Mouse (Mus musculus) cerebellum, adult (tissue): ENCODE results near the gene Coa5.

ENCODE experiments used
- ATAC-seq: cut with Nextera tagmentation; 2 replicates; pipeline ENCODE4 v1.9.2; 2017; ENCODE audit warnings: mild to moderate bottlenecking, moderate library complexity, mixed read lengths; ENCODE audit not compliant: insufficient number of reproducible peaks, low FRiP score, low TSS enrichment

Coa5 gene

DNA sequence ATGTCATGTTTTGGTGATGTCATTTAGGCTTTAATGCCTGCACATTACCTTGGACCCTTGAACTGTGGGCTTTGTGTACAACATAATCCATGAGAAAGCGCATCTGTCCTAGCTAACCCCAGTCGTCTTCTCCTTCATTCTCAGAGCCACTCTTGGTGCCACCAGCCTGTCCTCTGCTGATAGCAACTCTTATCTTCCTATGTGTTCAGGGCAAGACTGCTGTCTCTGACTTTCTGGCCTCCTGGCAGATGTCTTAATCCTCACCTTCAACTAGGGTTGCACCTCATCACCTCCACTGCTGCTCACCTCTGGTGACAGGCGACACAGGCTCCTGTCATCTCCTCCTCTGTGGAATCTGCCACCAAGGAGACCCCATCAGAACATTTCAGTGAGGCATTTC, 6.5 kb upstream of the Coa5 start:
- ATAC-seq: no peak

DNA sequence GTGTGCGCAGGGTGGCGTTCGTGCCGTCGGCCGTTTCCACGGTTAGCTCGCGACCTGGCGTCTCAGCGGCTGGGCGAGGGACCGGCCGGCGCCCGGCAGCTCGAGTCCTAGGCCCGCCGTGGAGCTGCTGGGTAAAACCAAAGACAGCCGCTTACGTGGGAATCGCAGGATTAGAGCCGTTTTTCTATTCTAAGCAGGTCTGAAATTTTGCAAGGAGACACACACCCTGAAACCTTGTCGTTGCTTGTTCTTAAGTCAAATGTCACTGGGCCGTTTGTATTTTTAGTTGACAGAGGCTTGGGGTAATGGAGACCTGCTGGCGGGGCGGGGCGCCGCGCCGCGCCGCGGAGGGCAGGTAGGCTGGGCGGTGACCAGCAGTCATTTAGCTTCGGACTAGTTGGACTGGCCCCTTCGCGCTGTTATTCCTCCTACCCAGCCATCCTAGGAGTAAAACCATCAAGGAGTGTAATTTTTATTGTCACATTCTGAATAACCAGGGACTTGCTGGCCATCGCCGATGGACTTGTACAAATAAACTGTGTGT, 466 bp upstream of the Coa5 start:
- no peak; the same call in 1 of the 2 replicates for ATAC-seq

DNA sequence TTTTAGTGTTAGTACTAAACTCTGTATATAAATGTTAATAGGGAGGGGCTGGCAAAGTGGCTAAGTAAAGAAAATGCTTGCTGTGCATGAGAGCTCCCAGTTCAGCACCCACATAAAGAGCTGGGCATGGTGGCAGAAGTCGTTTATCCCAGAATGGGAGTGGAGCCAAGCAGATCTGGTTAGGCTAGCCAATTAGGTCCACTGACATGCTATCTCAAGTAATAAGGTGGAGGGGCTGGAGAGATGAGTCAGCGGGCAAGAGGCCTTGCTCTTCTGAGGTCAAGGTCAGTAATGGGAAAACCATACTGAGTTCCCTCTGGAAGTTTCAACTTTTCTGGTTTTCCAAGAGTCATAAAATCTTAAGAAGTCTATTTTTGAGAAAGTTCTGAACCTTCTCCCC, 992 bp downstream of the Coa5 start:
- no peak for ATAC-seq

- no peak for ATAC-seq
Measured at GRCm38 (mm10) chr1:37427144-37427875, 2.6 kb downstream of the Coa5 start.

- ATAC-seq: no peak
Measured at GRCm38 (mm10) chr1:37419420-37419819, 10.5 kb downstream of the Coa5 start.

DNA sequence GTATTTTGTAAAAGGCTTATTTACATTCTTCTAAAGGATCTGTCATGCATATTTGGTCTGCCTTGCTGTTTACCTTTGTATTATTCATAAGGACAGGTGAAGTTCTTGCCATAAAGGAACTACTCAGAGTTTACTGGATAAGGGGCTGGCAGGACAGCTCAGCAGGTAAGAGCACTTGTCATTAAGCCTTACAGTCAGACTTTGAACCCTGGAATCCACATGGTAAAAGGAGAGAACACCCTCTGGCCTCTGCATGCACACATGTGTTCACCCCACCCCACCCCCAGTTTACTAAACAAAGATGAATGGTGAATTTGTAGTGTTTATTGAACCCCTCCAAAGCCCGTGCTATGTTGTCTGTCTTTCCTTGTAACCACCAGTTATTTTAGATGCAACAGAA, 14.5 kb downstream of the Coa5 start:
- no peak for ATAC-seq

GRCm38 (mm10) chr1:37409647-37410046, 20.3 kb downstream of the Coa5 start:
- ATAC-seq: 0 out of 2 replicates have a peak, but pooled peaks have one; percentile 33

GRCm38 (mm10) chr1:37408678-37409077, 21.2 kb downstream of the Coa5 start:
- ATAC-seq: no peak

DNA sequence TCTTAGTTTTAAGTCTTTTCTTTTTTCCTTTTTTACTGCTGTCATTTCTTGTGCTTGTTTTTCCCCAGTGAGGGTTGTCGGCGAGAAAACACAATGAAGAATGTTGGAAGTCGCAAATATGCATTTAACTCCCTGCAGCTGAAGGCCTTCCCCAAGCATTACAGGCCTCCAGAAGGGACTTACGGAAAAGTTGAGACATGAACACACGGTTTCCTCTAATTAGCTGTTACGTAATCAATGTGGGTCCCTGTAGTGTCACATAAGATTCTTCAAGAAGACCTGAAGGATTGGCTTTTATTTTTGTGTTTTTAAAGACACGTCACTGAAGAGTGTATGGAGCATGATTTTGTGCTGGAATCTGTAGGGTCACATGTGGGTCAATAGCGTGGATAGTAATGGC, 21.8 kb downstream of the Coa5 start:
- no peak for ATAC-seq

GRCm38 (mm10) chr1:37407228-37407627, 22.7 kb downstream of the Coa5 start:
- ATAC-seq: no peak

- no peak for ATAC-seq
Measured at GRCm38 (mm10) chr1:37405137-37405536, 24.8 kb downstream of the Coa5 start.

- ATAC-seq: 0 out of 2 replicates have a peak, but pooled peaks have one; percentile 70
Measured at GRCm38 (mm10) chr1:37401687-37402086, 28.2 kb downstream of the Coa5 start.

GRCm38 (mm10) chr1:37399734-37400133, 30.2 kb downstream of the Coa5 start:
- ATAC-seq: no peak

DNA sequence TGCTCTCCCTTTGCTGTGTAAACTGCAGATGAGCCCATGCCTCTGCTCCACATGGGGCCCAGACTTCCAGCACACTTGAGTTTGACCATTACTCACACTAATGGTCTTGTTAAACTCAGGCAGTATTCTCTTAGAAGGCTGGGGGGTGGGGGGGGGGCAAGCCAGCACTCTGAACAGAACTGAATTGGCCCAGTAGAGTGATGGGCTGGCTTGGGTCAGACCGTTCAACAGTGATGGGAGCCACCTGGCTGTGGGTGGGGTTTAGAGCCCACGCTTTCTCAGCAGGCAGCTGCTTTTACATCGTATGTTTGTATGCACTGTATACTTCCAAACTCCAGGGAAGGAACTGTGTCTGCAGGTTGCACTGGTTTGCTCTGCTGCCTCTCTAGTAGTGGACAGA, 30.9 kb downstream of the Coa5 start:
- ATAC-seq: no peak

DNA sequence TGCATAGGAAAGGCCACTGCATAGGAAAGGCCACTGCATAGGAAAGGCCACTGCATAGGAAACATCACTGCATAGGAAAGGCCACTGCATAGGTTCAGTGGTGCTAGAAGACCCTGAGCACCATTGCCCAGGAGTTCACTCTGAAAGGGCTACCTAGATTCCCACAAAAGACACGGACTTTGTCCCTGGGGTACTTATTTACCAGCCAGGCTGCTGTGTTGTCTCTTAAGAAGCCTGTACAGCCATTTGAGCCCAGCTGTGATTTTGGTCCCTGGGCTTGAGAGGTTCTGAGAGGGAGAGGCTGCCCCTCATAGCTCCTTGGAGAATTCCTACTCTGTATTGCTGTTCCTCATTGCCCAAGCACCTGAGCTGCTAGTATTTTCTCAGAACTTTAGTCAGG, 33.4 kb downstream of the Coa5 start:
- ATAC-seq: no peak

- ATAC-seq: no peak
Measured at GRCm38 (mm10) chr1:37393174-37393573, 36.7 kb downstream of the Coa5 start.

DNA sequence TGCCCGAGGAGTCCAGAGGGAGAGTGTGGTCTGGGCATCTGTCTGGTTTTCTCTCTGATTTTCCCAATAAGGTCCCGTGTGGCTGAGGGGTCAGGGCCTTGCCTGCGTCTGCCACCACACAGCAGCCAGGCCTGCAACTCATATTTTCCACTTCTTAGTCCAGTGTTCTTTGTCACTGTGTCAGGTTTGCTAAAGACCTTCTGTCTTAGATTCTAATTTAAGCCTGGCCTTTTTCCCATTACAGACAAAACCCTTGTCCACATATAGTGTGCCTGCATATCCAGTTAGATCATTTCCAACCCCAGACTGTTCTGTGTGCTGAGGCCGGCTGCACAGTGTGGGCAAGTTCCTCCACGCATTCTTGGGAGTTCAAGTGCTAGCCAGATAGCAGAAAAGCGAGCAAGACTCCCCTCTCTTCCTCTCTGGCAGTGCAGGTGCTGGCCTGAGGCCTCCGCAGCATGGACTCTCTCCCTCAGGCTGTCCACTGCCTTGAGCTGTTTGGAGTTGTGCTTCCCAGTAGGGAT, 43.4 kb downstream of the Coa5 start:
- ATAC-seq: peak; percentile 59

- ATAC-seq: no peak
Measured at GRCm38 (mm10) chr1:37384304-37384703, 45.6 kb downstream of the Coa5 start.

- ATAC-seq: no peak
Measured at GRCm38 (mm10) chr1:37380913-37381312, 49.0 kb downstream of the Coa5 start.

- ATAC-seq: peak; percentile 67
Measured at GRCm38 (mm10) chr1:37379536-37379935, 50.4 kb downstream of the Coa5 start.

- no peak for ATAC-seq
Measured at GRCm38 (mm10) chr1:37378095-37378494, 51.8 kb downstream of the Coa5 start.

DNA sequence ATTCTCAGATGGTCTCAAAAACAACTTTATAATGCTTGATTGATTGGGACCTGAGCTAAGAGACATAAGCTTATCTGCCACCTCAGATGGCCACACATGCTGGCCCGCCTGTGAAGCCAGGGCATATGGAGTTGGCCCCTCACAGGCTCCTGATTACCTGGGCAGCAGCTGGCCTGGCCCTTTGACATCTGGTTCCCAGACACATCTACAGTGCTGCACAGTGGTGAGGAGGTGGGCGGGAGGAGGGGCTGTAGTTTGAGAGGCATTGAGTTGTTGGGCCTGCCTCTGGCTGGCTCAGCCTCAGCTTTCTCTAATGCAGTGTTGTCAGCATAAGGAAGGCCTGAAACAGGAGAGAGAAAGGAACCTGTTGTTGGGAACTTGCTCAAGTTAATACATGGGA, 53.2 kb downstream of the Coa5 start:
- ATAC-seq: no peak
